Mouse (Mus musculus) 416B (cell line): ENCODE data around the gene Pnpla8.

Experiments used
- DNase-seq: peaks from one replicate; pipeline ENCODE4 v3.0.0; 2011; ENCODE audit warnings: low read depth

Pnpla8 gene

GRCm38 (mm10) chr12:44346143-44346542 lies 125.0 kb downstream of the Pnpla8 start:
- DNase-seq = no peak

- peak; percentile 40 for DNase-seq
Measured at GRCm38 (mm10) chr12:44355116-44355515, 133.9 kb downstream of the Pnpla8 start.

- DNase-seq = no peak
Measured at GRCm38 (mm10) chr12:44357460-44357859, 136.3 kb downstream of the Pnpla8 start.

GRCm38 (mm10) chr12:44357881-44358280 lies 136.7 kb downstream of the Pnpla8 start:
- DNase-seq = no peak

- DNase-seq = no peak
Measured at GRCm38 (mm10) chr12:44371076-44371710, 150.0 kb downstream of the Pnpla8 start.
